Mouse (Mus musculus): Measurements from ENCODE around the gene Phf21a. TPM values are rescaled to one million over a fixed set of nuclear protein-coding genes. Genes with fewer than 3 reads are reported as not detected.

Phf21a gene
- total RNA-seq (2021) (10 to 100 TPM; 26.4 to 30.2 TPM), polyA plus RNA-seq (2012; rRNA removed) (27.6 and 29.5 TPM in 2 replicates)
- long read RNA-seq, partial matches to known transcripts, result 1 of 4 reads
- long read RNA-seq, other reads (novel, unspliced or antisense), result 3 of 4 reads

- H3K36me3 ChIP-seq (ENCODE audit: control insufficient read depth, insufficient read depth, low read length), result no peaks in the 10 kb centered on the region
- no peak within 1 kb of the TSS for H3K4me3 ChIP-seq
- H3K79me2 ChIP-seq (replicated peaks; ENCODE audit: control insufficient read depth, insufficient read depth, low read length), result no peaks in the 10 kb centered on the region
- H3K27me3 ChIP-seq (ENCODE audit: control insufficient read depth, insufficient read depth, low read length), result no peaks in the 10 kb centered on the region
- no peak within 1 kb of the TSS for H3K9ac ChIP-seq (ENCODE audit: low read depth, low read length)
- WGBS, result 73% methylated on average over 2 of the region's 2 CpGs
- H3K4me1 ChIP-seq (ENCODE audit: control insufficient read depth, insufficient read depth, low read length), result no peaks in the 10 kb centered on the region
- intact Hi-C loops (cut with DNase I), result no loop called here
- H3K27ac ChIP-seq, result no peak within 1 kb of the TSS
- no peak for DNase-seq
- TF ChIP-seq EP300 (IDR thresholded peaks at IDR 0.05; ENCODE audit: insufficient read depth, low read depth, low read length), result no peak
- TF ChIP-seq CTCF (IDR thresholded peaks at IDR 0.05), result no peak
- no peak for TF ChIP-seq POLR2A (IDR thresholded peaks at IDR 0.05; ENCODE audit: insufficient read depth, low read depth, low read length)
Measured at GRCm38 (mm10) chr2:92092817-92093216, at the start of gene Phf21a. Gene Phf21a (plus strand): TSS chr2:92093117.

DNA sequence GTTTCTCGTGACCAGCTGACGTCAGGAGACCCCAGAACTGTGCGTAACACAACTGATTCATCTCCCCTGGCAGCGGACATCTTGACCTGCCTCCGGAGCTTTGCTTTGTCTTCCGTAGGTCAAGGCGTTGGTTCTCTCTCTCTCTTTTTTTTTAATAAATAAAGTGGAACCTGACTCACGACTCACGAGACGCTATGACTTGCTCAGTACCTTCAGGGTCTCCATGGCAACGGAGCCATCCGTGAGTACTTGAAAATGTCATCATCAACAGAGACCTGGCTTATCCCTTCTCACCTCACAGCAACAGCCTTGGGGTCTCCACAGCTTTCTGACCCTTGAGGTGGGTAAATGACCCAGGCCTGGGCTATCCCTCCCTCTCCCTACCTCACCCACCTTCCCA is 49.6 kb upstream of the Phf21a start:
- H3K27me3 ChIP-seq (ENCODE audit: control insufficient read depth, insufficient read depth, low read length), result no peaks in the 10 kb centered on the region
- H3K4me3 ChIP-seq, result no peak overlapping the region
- H3K79me2 ChIP-seq (replicated peaks; ENCODE audit: control insufficient read depth, insufficient read depth, low read length), result no peaks in the 10 kb centered on the region
- intact Hi-C loops (cut with DNase I), result no loop called here
- 90% methylated on average over 12 of the region's 12 CpGs for WGBS
- no peaks in the 10 kb centered on the region for H3K36me3 ChIP-seq (ENCODE audit: control insufficient read depth, insufficient read depth, low read length)
- no peak for DNase-seq
- H3K4me1 ChIP-seq (ENCODE audit: control insufficient read depth, insufficient read depth, low read length), result no peaks in the 10 kb centered on the region; the same call in 1 of the 2 replicates
- no peak overlapping the region for H3K27ac ChIP-seq
- TF ChIP-seq POLR2A (IDR thresholded peaks at IDR 0.05; ENCODE audit: insufficient read depth, low read depth, low read length) (no peak), CTCF (IDR thresholded peaks at IDR 0.05) (no peak), EP300 (IDR thresholded peaks at IDR 0.05; ENCODE audit: insufficient read depth, low read depth, low read length) (no peak)
- H3K9ac ChIP-seq (ENCODE audit: low read depth, low read length), result no peak overlapping the region

DNA sequence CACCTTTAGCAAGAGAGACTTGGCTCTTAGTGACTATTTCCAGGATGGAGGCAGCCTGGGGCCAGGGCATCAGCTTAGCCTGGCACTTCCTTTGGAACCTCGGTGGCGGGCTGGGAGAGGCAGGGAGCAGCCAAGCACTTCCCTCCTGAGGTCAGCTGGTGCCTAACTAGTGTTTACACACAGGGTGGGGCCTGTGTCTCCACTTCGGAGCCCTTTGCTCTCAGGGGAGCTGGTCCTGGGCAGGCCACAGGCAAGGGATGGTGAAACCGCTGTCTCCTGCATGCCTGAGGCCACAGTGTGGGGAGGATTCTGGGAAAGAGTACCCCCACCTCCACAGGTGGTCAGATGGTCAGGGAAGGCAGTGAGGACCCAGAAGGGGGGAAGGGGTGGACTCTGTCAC is 45.3 kb upstream of the Phf21a start:
- H3K27me3 ChIP-seq (ENCODE audit: control insufficient read depth, insufficient read depth, low read length), result no peaks in the 10 kb centered on the region
- DNase-seq, result no peak
- no peak overlapping the region for H3K9ac ChIP-seq (ENCODE audit: low read depth, low read length)
- no peaks in the 10 kb centered on the region for H3K36me3 ChIP-seq (ENCODE audit: control insufficient read depth, insufficient read depth, low read length)
- intact Hi-C loops (cut with DNase I), result no loop called here
- H3K79me2 ChIP-seq (replicated peaks; ENCODE audit: control insufficient read depth, insufficient read depth, low read length), result no peaks in the 10 kb centered on the region
- TF ChIP-seq CTCF (IDR thresholded peaks at IDR 0.05), result no peak
- TF ChIP-seq EP300 (IDR thresholded peaks at IDR 0.05; ENCODE audit: insufficient read depth, low read depth, low read length), result no peak
- TF ChIP-seq POLR2A (IDR thresholded peaks at IDR 0.05; ENCODE audit: insufficient read depth, low read depth, low read length), result no peak
- H3K27ac ChIP-seq, result no peak overlapping the region
- H3K4me1 ChIP-seq (ENCODE audit: control insufficient read depth, insufficient read depth, low read length), result no peaks in the 10 kb centered on the region; the same call in 1 of the 2 replicates
- H3K4me3 ChIP-seq, result no peak overlapping the region
- 29% methylated on average over 4 of the region's 4 CpGs for WGBS

DNA sequence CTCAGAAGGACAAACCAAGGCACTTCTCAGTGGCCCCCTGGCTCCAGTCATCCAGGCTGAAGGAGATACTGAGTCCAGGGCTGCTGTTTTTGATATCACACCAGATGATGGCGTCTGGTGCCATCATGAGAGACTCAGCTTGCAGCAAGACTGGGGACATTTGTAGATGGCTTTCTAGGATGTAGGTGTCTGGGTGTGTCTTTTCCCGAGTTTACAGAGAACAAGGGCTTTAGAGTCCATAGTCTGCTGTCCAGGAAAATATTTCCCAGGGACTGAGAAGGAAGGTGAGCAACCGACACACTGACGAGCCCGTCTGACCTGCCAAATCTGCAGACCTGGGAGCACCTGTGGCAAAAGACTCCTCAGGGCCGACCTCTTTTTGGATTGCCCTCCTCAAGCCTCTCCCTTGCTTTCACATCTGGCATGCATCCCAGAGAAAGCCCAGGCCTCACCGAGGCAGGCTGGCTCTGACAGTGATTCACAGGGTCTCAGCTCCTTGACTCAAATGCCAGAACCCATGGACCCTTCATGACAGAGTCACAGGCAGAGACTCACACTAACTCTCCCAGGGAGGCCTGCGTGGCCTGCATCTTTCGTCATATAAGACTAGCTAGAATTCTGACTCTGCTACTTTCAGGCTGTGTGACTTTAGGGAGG is 44.8 kb upstream of the Phf21a start:
- Histone ChIP-seq H3K4me1 (ENCODE audit: control insufficient read depth, insufficient read depth, low read length) (no peaks in the 10 kb centered on the region; the same call in 1 of the 2 replicates), H3K79me2 (replicated peaks; ENCODE audit: control insufficient read depth, insufficient read depth, low read length) (no peaks in the 10 kb centered on the region), H3K4me3 (no peak overlapping the region), H3K27me3 (ENCODE audit: control insufficient read depth, insufficient read depth, low read length) (no peaks in the 10 kb centered on the region), H3K36me3 (ENCODE audit: control insufficient read depth, insufficient read depth, low read length) (no peaks in the 10 kb centered on the region), H3K27ac (no peak overlapping the region), H3K9ac (ENCODE audit: low read depth, low read length) (no peak overlapping the region)
- intact Hi-C loops (cut with DNase I), result no loop called here
- DNase-seq, result no peak
- WGBS, result 69% methylated on average over 9 of the region's 9 CpGs
- no peak for TF ChIP-seq EP300 (IDR thresholded peaks at IDR 0.05; ENCODE audit: insufficient read depth, low read depth, low read length)
- no peak for TF ChIP-seq CTCF (IDR thresholded peaks at IDR 0.05)

DNA sequence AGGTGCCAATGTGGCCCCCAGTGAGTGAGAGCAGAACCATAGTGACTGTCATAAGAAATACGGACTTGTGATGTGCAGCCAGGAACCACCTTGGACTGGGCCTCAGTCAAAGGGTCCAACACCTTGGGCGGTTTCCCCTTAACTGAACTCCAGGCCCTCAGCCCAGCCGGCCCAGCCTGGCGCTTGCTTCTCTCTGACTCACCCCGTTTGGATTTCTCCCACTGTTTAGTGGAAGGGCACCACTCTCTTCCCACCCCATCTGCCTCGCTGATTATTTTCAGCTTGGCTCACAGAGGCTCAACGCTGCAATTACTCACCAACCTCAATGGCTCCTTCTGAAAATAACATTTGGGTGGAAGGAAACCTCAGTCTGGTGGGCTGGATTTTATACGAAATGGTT is 40.7 kb upstream of the Phf21a start:
- Histone ChIP-seq H3K27me3 (ENCODE audit: control insufficient read depth, insufficient read depth, low read length) (no peaks in the 10 kb centered on the region), H3K36me3 (ENCODE audit: control insufficient read depth, insufficient read depth, low read length) (no peaks in the 10 kb centered on the region), H3K4me3 (no peak overlapping the region), H3K79me2 (replicated peaks; ENCODE audit: control insufficient read depth, insufficient read depth, low read length) (no peaks in the 10 kb centered on the region), H3K4me1 (ENCODE audit: control insufficient read depth, insufficient read depth, low read length) (peaks cover 9% of the 10 kb centered on the region), H3K27ac (no peak overlapping the region), H3K9ac (ENCODE audit: low read depth, low read length) (no peak overlapping the region)
- DNase-seq, result peak; percentile 21 to 27
- intact Hi-C loops (cut with DNase I), result no loop called here
- 66% methylated on average over 8 of the region's 8 CpGs for WGBS
- TF ChIP-seq CTCF (IDR thresholded peaks at IDR 0.05) (no peak), EP300 (IDR thresholded peaks at IDR 0.05; ENCODE audit: insufficient read depth, low read depth, low read length) (no peak), POLR2A (IDR thresholded peaks at IDR 0.05; ENCODE audit: insufficient read depth, low read depth, low read length) (no peak)

GRCm38 (mm10) chr2:92052754-92053153 is 40.2 kb upstream of the Phf21a start:
- no peak for TF ChIP-seq POLR2A (IDR thresholded peaks at IDR 0.05; ENCODE audit: insufficient read depth, low read depth, low read length)
- no peak for TF ChIP-seq CTCF (IDR thresholded peaks at IDR 0.05)
- no peak for TF ChIP-seq EP300 (IDR thresholded peaks at IDR 0.05; ENCODE audit: insufficient read depth, low read depth, low read length)

More at GRCm38 (mm10) chr2:92052754-92053153, 40.2 kb upstream of the Phf21a start:
- intact Hi-C loops (cut with DNase I), result no loop called here
- Histone ChIP-seq H3K27me3 (ENCODE audit: control insufficient read depth, insufficient read depth, low read length) (no peaks in the 10 kb centered on the region), H3K4me3 (no peak overlapping the region), H3K79me2 (replicated peaks; ENCODE audit: control insufficient read depth, insufficient read depth, low read length) (no peaks in the 10 kb centered on the region), H3K36me3 (ENCODE audit: control insufficient read depth, insufficient read depth, low read length) (no peaks in the 10 kb centered on the region), H3K27ac (no peak overlapping the region), H3K4me1 (ENCODE audit: control insufficient read depth, insufficient read depth, low read length) (peaks cover 9% of the 10 kb centered on the region), H3K9ac (ENCODE audit: low read depth, low read length) (no peak overlapping the region)
- WGBS, result 59% methylated on average over 2 of the region's 2 CpGs
- no peak for DNase-seq
